Mouse (Mus musculus): Measurements from ENCODE around the gene Eif4ebp2. TPM values are rescaled to one million over a fixed set of nuclear protein-coding genes. Genes with fewer than 3 reads are reported as not detected.
"Not testable (repeated sequence)": the region's sequence is repeated elsewhere in the genome, so short reads cannot be mapped to it uniquely, and the experiment has no call there.

The Eif4ebp2 gene
- polyA plus RNA-seq, 2 experiments = 23.1 to 24.3 TPM

GRCm38 (mm10) chr10:61466242-61466641 lies 13.8 kb upstream of the Eif4ebp2 start:
- 54% methylated on average over 8 of the region's 8 CpGs for WGBS (ENCODE audit: insufficient replicate concordance)

GRCm38 (mm10) chr10:61465009-61465408 lies 12.5 kb upstream of the Eif4ebp2 start:
- ATAC-seq (ENCODE audit: insufficient read depth) (peak; percentile 82), DNase-seq (ENCODE audit: low read depth in 3 of 3, low spot score in 3 of 3) (peak in 1 of 3 experiments; percentile 41)
- Histone ChIP-seq H3K9ac (replicated peaks) (no peak overlapping the region), H3K36me3 (replicated peaks; ENCODE audit: control insufficient read depth, insufficient read depth, low read depth) (no peaks in the 10 kb centered on the region), H3K27ac (peak overlapping the region; percentile 29), H3K4me3 (ENCODE audit: insufficient read depth in 1 of 2, low read depth in 2 of 2, low read length in 2 of 2) (no peak overlapping the region), H3K27me3 (ENCODE audit: control insufficient read depth, insufficient read depth, low read length) (no peaks in the 10 kb centered on the region), H3K9me3 (ENCODE audit: control insufficient read depth, low read length) (no peaks in the 10 kb centered on the region), H3K4me2 (ENCODE audit: low read depth) (no peak overlapping the region), H3K4me1 (replicated peaks; ENCODE audit: control insufficient read depth in 2 of 2, insufficient read depth in 2 of 2, low read length in 1 of 2) (peaks cover 2 to 17% of the 10 kb centered on the region in 2 experiments; a peak in 3 of 4 replicates)
- TF ChIP-seq CTCF (IDR thresholded peaks at IDR 0.05; ENCODE audit: low read depth) = no peak
- no peak for TF ChIP-seq EP300 (IDR thresholded peaks at IDR 0.05; ENCODE audit: low read depth)
- WGBS (ENCODE audit: insufficient replicate concordance) = 32% methylated on average over 4 of the region's 4 CpGs

More at GRCm38 (mm10) chr10:61466242-61466641, 13.8 kb upstream of the Eif4ebp2 start:
- Histone ChIP-seq H3K36me3 (replicated peaks; ENCODE audit: control insufficient read depth, insufficient read depth, low read depth) (no peaks in the 10 kb centered on the region), H3K27me3 (ENCODE audit: control insufficient read depth, insufficient read depth, low read length) (no peaks in the 10 kb centered on the region), H3K4me1 (replicated peaks; ENCODE audit: control insufficient read depth in 2 of 2, insufficient read depth in 2 of 2, low read length in 1 of 2) (peaks cover 2 to 17% of the 10 kb centered on the region in 2 experiments; a peak in 3 of 4 replicates), H3K9ac (replicated peaks) (no peak overlapping the region), H3K4me3 (ENCODE audit: insufficient read depth in 1 of 2, low read depth in 2 of 2, low read length in 2 of 2) (peak overlapping the region in 1 of 2 experiments; percentile 39; a peak in 2 of 4 replicates), H3K4me2 (ENCODE audit: low read depth) (no peak overlapping the region), H3K27ac (no peak overlapping the region), H3K9me3 (ENCODE audit: control insufficient read depth, low read length) (no peaks in the 10 kb centered on the region)
- DNase-seq (ENCODE audit: low read depth in 3 of 3, low spot score in 3 of 3) = peak in 1 of 3 experiments; percentile 37
- ATAC-seq (ENCODE audit: insufficient read depth) = no peak
- TF ChIP-seq CTCF (IDR thresholded peaks at IDR 0.05; ENCODE audit: low read depth) (peak; percentile 84), EP300 (IDR thresholded peaks at IDR 0.05; ENCODE audit: low read depth) (no peak)

GRCm38 (mm10) chr10:61457182-61457581 lies 4.7 kb upstream of the Eif4ebp2 start:
- no peak overlapping the region for H3K4me3 ChIP-seq (ENCODE audit: insufficient read depth in 1 of 2, low read depth in 2 of 2, low read length in 2 of 2)
- no peak for DNase-seq (ENCODE audit: low read depth in 3 of 3, low spot score in 3 of 3)
- no peak overlapping the region for H3K4me2 ChIP-seq (ENCODE audit: low read depth)
- no peaks in the 10 kb centered on the region for H3K9me3 ChIP-seq (ENCODE audit: control insufficient read depth, low read length)
- no peaks in the 10 kb centered on the region for H3K27me3 ChIP-seq (ENCODE audit: control insufficient read depth, insufficient read depth, low read length)
- no peak overlapping the region for H3K27ac ChIP-seq
- no peak overlapping the region for H3K9ac ChIP-seq (replicated peaks)
- WGBS (ENCODE audit: insufficient replicate concordance) = 42% methylated on average over 3 of the region's 3 CpGs
- no peak for ATAC-seq (ENCODE audit: insufficient read depth)
- no peaks in the 10 kb centered on the region for H3K36me3 ChIP-seq (replicated peaks; ENCODE audit: control insufficient read depth, insufficient read depth, low read depth)
- TF ChIP-seq CTCF (IDR thresholded peaks at IDR 0.05; ENCODE audit: low read depth) (no peak), EP300 (IDR thresholded peaks at IDR 0.05; ENCODE audit: low read depth) (no peak)
- 0 out of 4 replicates have a peak, but pooled peaks cover 0 to 2% of the 10 kb centered on the region in 2 experiments for H3K4me1 ChIP-seq (replicated peaks; ENCODE audit: control insufficient read depth in 2 of 2, insufficient read depth in 2 of 2, low read length in 1 of 2)

GRCm38 (mm10) chr10:61453171-61453570 lies 710 bp upstream of the Eif4ebp2 start:
- not testable (repeated sequence) for H3K27me3 ChIP-seq (ENCODE audit: control insufficient read depth, insufficient read depth, low read length); H3K4me2 ChIP-seq (ENCODE audit: low read depth); H3K9me3 ChIP-seq (ENCODE audit: control insufficient read depth, low read length); H3K27ac ChIP-seq; H3K4me3 ChIP-seq (ENCODE audit: insufficient read depth in 1 of 2, low read depth in 2 of 2, low read length in 2 of 2); ATAC-seq (ENCODE audit: insufficient read depth); DNase-seq (ENCODE audit: low read depth in 3 of 3, low spot score in 3 of 3); H3K9ac ChIP-seq (replicated peaks)
- peaks cover 12% of the 10 kb centered on the region for H3K36me3 ChIP-seq (replicated peaks; ENCODE audit: control insufficient read depth, insufficient read depth, low read depth)
- 53% methylated on average over 3 of the region's 3 CpGs for WGBS (ENCODE audit: insufficient replicate concordance)
- H3K4me1 ChIP-seq (replicated peaks; ENCODE audit: control insufficient read depth in 2 of 2, insufficient read depth in 2 of 2, low read length in 1 of 2) = peaks cover 16 to 31% of the 10 kb centered on the region in 2 experiments

- WGBS (ENCODE audit: insufficient replicate concordance) = under 1% methylated on average over 47 of the region's 62 CpGs
- Histone ChIP-seq H3K27ac (peak overlapping the region; percentile 91), H3K9me3 (ENCODE audit: control insufficient read depth, low read length) (no peaks in the 10 kb centered on the region), H3K4me3 (ENCODE audit: insufficient read depth in 1 of 2, low read depth in 2 of 2, low read length in 2 of 2) (peak overlapping the region; percentile 85 to 97), H3K36me3 (replicated peaks; ENCODE audit: control insufficient read depth, insufficient read depth, low read depth) (peaks cover 12% of the 10 kb centered on the region), H3K4me1 (replicated peaks; ENCODE audit: control insufficient read depth in 2 of 2, insufficient read depth in 2 of 2, low read length in 1 of 2) (peaks cover 16 to 33% of the 10 kb centered on the region in 2 experiments), H3K27me3 (ENCODE audit: control insufficient read depth, insufficient read depth, low read length) (no peaks in the 10 kb centered on the region), H3K4me2 (ENCODE audit: low read depth) (peak overlapping the region; percentile 76), H3K9ac (replicated peaks) (peak overlapping the region; percentile 93)
- ATAC-seq (ENCODE audit: insufficient read depth) (peak; percentile 59), DNase-seq (ENCODE audit: low read depth in 3 of 3, low spot score in 3 of 3) (peak in 1 of 3 experiments; percentile 40)
- TF ChIP-seq EP300 (IDR thresholded peaks at IDR 0.05; ENCODE audit: low read depth) (no peak), CTCF (IDR thresholded peaks at IDR 0.05; ENCODE audit: low read depth) (peak; percentile 49)
Measured at GRCm38 (mm10) chr10:61451931-61452617, 387 bp downstream of the Eif4ebp2 start.
